Comparison of ENCODE assay signal across 8 mouse cellular contexts in genomic region chr15:26894801-26895229, GRCm38 (mm10). TPM values are rescaled to one million over a fixed set of nuclear protein-coding genes. Genes with fewer than 3 reads are reported as not detected.
DNase-seq lines count a peak whose midpoint lies in the region; ATAC-seq lines count a peak whose summit lies in the region.

No protein-coding gene starts in this region.

- ATAC-seq in hindbrain, embryonic 13.5 days (ENCODE audit: low FRiP score) = peak; percentile 84
- ATAC-seq in limb, embryonic 11.5 days (ENCODE audit: insufficient number of reproducible peaks, low FRiP score, low TSS enrichment, low read depth) = peak; percentile 69
- peak; percentile 85 for ATAC-seq in midbrain, embryonic 12.5 days (ENCODE audit: low FRiP score, low read depth)

- peak overlapping the region; percentile 81 for H3K4me2 ChIP-seq in hindbrain, embryonic 13.5 days
- H3K4me2 ChIP-seq in limb, embryonic 11.5 days (ENCODE audit: low read depth, severe bottlenecking) = peak overlapping the region; percentile 74
- peak overlapping the region; percentile 76 for H3K4me2 ChIP-seq in midbrain, embryonic 12.5 days (replicated peaks)

- peaks cover 19% of the 10 kb centered on the region for H3K4me1 ChIP-seq in hindbrain, embryonic 13.5 days (replicated peaks)
- no peaks in the 10 kb centered on the region; the same call in 1 of the 2 replicates for H3K4me1 ChIP-seq in limb, embryonic 11.5 days (ENCODE audit: control insufficient read depth, insufficient read depth, low read length)
- peaks cover 10% of the 10 kb centered on the region for H3K4me1 ChIP-seq in midbrain, embryonic 12.5 days

- H3K9ac ChIP-seq in hindbrain, embryonic 13.5 days = peak overlapping the region; percentile 83
- peak overlapping the region; percentile 91 for H3K9ac ChIP-seq in limb, embryonic 11.5 days (ENCODE audit: low read length)
- peak overlapping the region; percentile 83 for H3K9ac ChIP-seq in midbrain, embryonic 12.5 days (replicated peaks)

- H3K27me3 ChIP-seq in hindbrain, embryonic 13.5 days = 0 out of 2 replicates have a peak, but pooled peaks cover 5% of the 10 kb centered on the region
- H3K27me3 ChIP-seq in limb, embryonic 11.5 days (ENCODE audit: control insufficient read depth, insufficient read depth, low read length) = no peaks in the 10 kb centered on the region
- H3K27me3 ChIP-seq in midbrain, embryonic 12.5 days = peaks cover 6% of the 10 kb centered on the region; the same call in 1 of the 2 replicates

- H3K27ac ChIP-seq in hindbrain, embryonic 13.5 days = peak overlapping the region; percentile 90
- H3K27ac ChIP-seq in limb, embryonic 11.5 days (replicated peaks; ENCODE audit: low read depth, low read length) = peak overlapping the region; percentile 91
- H3K27ac ChIP-seq in midbrain, embryonic 12.5 days (replicated peaks) = peak overlapping the region; percentile 88

- WGBS in hindbrain, embryonic 13.5 days = under 1% methylated on average over 28 of the region's 28 CpGs
- under 1% methylated on average over 28 of the region's 28 CpGs for WGBS in limb, embryonic 11.5 days
- under 1% methylated on average over 28 of the region's 28 CpGs for WGBS in midbrain, embryonic 12.5 days

- H3K9me3 ChIP-seq in hindbrain, embryonic 13.5 days = no peaks in the 10 kb centered on the region
- no peaks in the 10 kb centered on the region for H3K9me3 ChIP-seq in limb, embryonic 11.5 days (ENCODE audit: control insufficient read depth, low read length)
- H3K9me3 ChIP-seq in midbrain, embryonic 12.5 days = no peaks in the 10 kb centered on the region

- H3K36me3 ChIP-seq in hindbrain, embryonic 13.5 days = no peaks in the 10 kb centered on the region
- no peaks in the 10 kb centered on the region for H3K36me3 ChIP-seq in limb, embryonic 11.5 days (ENCODE audit: control insufficient read depth, insufficient read depth, low read length)
- H3K36me3 ChIP-seq in midbrain, embryonic 12.5 days = no peaks in the 10 kb centered on the region

- peak; percentile 13 to 18 for DNase-seq in cerebellum, postnatal 25 days
- no peak for DNase-seq in cerebellum, adult 9-11 months
- peak; percentile 70 for DNase-seq in adrenal gland, adult 2 months
- peak; percentile 52 for DNase-seq in forelimb bud, embryonic 11.5 days (ENCODE audit: low read depth, low spot score)
- peak; percentile 76 for DNase-seq in limb, embryonic 11.5 days (ENCODE audit: low spot score)
- DNase-seq in yolk sac, embryonic 10.5 days (ENCODE audit: low spot score) = no peak

- H3K4me3 ChIP-seq in hindbrain, embryonic 13.5 days = peak overlapping the region; percentile 82
- H3K4me3 ChIP-seq in limb, embryonic 11.5 days (ENCODE audit: low read depth, low read length) = peak overlapping the region; percentile 79
- peak overlapping the region; percentile 85 for H3K4me3 ChIP-seq in midbrain, embryonic 12.5 days

RNA-seq across cellular contexts. Expression of gene Fbxl7, which starts 0.6 kb away (rescaled TPM):
- 10 to 100 TPM; 10.8 to 11.2 TPM for total RNA-seq in adrenal gland, adult 2 months (2021)
- polyA plus RNA-seq in adrenal gland, adult 2 months (2012; rRNA removed) = 9.6 and 11.9 TPM in 2 replicates
- 14.7 and 14.9 TPM in 2 replicates for polyA plus RNA-seq in hindbrain, embryonic 13.5 days (2015; fragmentation: Nextera tagmentation; extraction: Ambion mirVana)
- polyA plus RNA-seq in limb, embryonic 11.5 days (2014; fragmentation: Nextera tagmentation; extraction: Ambion mirVana) = 20.3 and 22.4 TPM in 2 replicates
- polyA plus RNA-seq in midbrain, embryonic 12.5 days (2016; fragmentation: Nextera tagmentation; extraction: Ambion mirVana) = 20.8 and 27.2 TPM in 2 replicates

Comparison
In these comparisons a context has a peak if more than half of its experiments do, and no peak if none do; other contexts are left out.
1. DNase-seq: peak in cerebellum, postnatal 25 days (2 of 2), adrenal gland, adult 2 months (single experiment), forelimb bud, embryonic 11.5 days (single experiment) and limb, embryonic 11.5 days (single experiment); none in cerebellum, adult 9-11 months (single experiment) and yolk sac, embryonic 10.5 days (single experiment).
2. Peak in every context shown above with its lines, with median percentiles within 50 percentile points of each other: ATAC-seq, H3K27ac ChIP-seq, H3K4me2 ChIP-seq, H3K4me3 ChIP-seq and H3K9ac ChIP-seq.